Mouse (Mus musculus) MEL (cell line): ENCODE measurements around the gene Fem1b. TPM values are rescaled to one million over a fixed set of nuclear protein-coding genes. Genes with fewer than 3 reads are reported as not detected.
"Not testable (repeated sequence)": the region's sequence is repeated elsewhere in the genome, so short reads cannot be mapped to it uniquely, and the experiment has no call there.

Experiments used
- DNase-seq: peaks from one replicate; pipeline ENCODE4 v3.0.0; 2011; ENCODE audit warnings: low read depth, low spot score
- H3K27ac ChIP-seq: 2 replicates; pipeline ENCODE4 v1.5.1; 2012; ENCODE audit warnings: low read depth, mild to moderate bottlenecking, control low read depth, low read length, moderate library complexity; ENCODE audit not compliant: control insufficient read depth
- H3K27me3 ChIP-seq, 2 experiments: fragments of 150-350 bp in 1 of 2; sonication (generic) in 1 of 2; 2 replicates each; pipeline ENCODE4 v1.6.1; 2012; ENCODE audit warnings: low read length in 2 of 2, mild to moderate bottlenecking in 2 of 2, improper control_type of control experiment in 1 of 2, moderate library complexity in 1 of 2; ENCODE audit not compliant: insufficient read depth in 2 of 2, control insufficient read depth in 1 of 2
- H3K36me3 ChIP-seq, 2 experiments: 2 replicates each; pipeline ENCODE4 v1.6.1; 2012 to 2014; ENCODE audit warnings: low read length in 2 of 2, improper control_type of control experiment in 1 of 2, inconsistent platforms in 1 of 2, mild to moderate bottlenecking in 1 of 2; ENCODE audit not compliant: insufficient read depth in 2 of 2, control insufficient read depth in 1 of 2
- H3K4me1 ChIP-seq, 2 experiments: fragments of 150-350 bp in 1 of 2; sonication (generic) in 1 of 2; 2 replicates each; pipeline ENCODE4 v1.6.1; 2012; ENCODE audit warnings: low read length in 2 of 2, improper control_type of control experiment in 1 of 2, mild to moderate bottlenecking in 1 of 2; ENCODE audit not compliant: insufficient read depth in 2 of 2, control insufficient read depth in 1 of 2
- H3K4me3 ChIP-seq, 2 experiments: fragments of 150-350 bp in 1 of 2; sonication (generic) in 1 of 2; 2 replicates each; pipeline ENCODE4 v1.5.1; 2012; ENCODE audit warnings: low read depth in 2 of 2, low read length in 2 of 2, mild to moderate bottlenecking in 2 of 2, moderate library complexity in 2 of 2, control low read depth in 1 of 2, improper control_type of control experiment in 1 of 2; ENCODE audit not compliant: control insufficient read depth in 1 of 2, insufficient read depth in 1 of 2
- H3K79me2 ChIP-seq: 2 replicates; pipeline ENCODE4 v1.6.1; 2012; ENCODE audit warnings: mild to moderate bottlenecking, low read length, moderate library complexity; ENCODE audit not compliant: control insufficient read depth, poor library complexity, insufficient read depth
- H3K9ac ChIP-seq: 2 replicates; pipeline ENCODE4 v1.6.1; 2012; ENCODE audit warnings: low read depth, mild to moderate bottlenecking, control low read depth, low read length, moderate library complexity; ENCODE audit not compliant: control insufficient read depth, poor library complexity, severe bottlenecking
- H3K9me3 ChIP-seq: fragments of 150-350 bp; sonication (generic); replicated peaks from 2 replicates; pipeline ENCODE4 v1.6.1; 2012; ENCODE audit warnings: mild to moderate bottlenecking, low read length, improper control_type of control experiment, moderate library complexity; ENCODE audit not compliant: insufficient read depth
- CTCF ChIP-seq, 3 experiments: IDR thresholded peaks in 2 of 3; conservative IDR thresholded peaks in 1 of 3; 2 replicates each; pipeline ENCODE4 v1.5.1; 2011 to 2012; ENCODE audit warnings: low read length in 3 of 3, low read depth in 2 of 3, mild to moderate bottlenecking in 2 of 3, improper control_type of control experiment in 1 of 3, inconsistent platforms in 1 of 3, mixed read lengths in 1 of 3, moderate library complexity in 1 of 3; ENCODE audit not compliant: control insufficient read depth in 1 of 3, insufficient read depth in 1 of 3, poor library complexity in 1 of 3, severe bottlenecking in 1 of 3
- ELF1 ChIP-seq: IDR thresholded peaks from 2 replicates; pipeline ENCODE4 v1.6.1; 2014; ENCODE audit warnings: low read depth, mild to moderate bottlenecking, inconsistent platforms, low read length, improper control_type of control experiment, moderate library complexity
- ETS1 ChIP-seq: IDR thresholded peaks from 2 replicates; pipeline ENCODE4 v1.6.1; 2012; ENCODE audit warnings: low read depth, mild to moderate bottlenecking, inconsistent platforms, low read length, improper control_type of control experiment, moderate library complexity
- HCFC1 ChIP-seq: IDR thresholded peaks from 2 replicates; pipeline ENCODE4 v1.6.1; 2012; ENCODE audit warnings: low read depth, mild to moderate bottlenecking, inconsistent platforms, low read length, improper control_type of control experiment, moderate library complexity
- JUND ChIP-seq: IDR thresholded peaks from 2 replicates; pipeline ENCODE4 v1.6.1; 2011; ENCODE audit warnings: low read depth, mild to moderate bottlenecking, improper control_type of control experiment, low read length
- MAX ChIP-seq: IDR thresholded peaks from 2 replicates; pipeline ENCODE4 v1.6.1; 2011; ENCODE audit warnings: low read length, improper control_type of control experiment
- MAZ ChIP-seq: IDR thresholded peaks from 2 replicates; pipeline ENCODE4 v1.6.1; 2012; ENCODE audit warnings: low read depth, mild to moderate bottlenecking, inconsistent platforms, low read length, improper control_type of control experiment
- MEF2A ChIP-seq: IDR thresholded peaks from 2 replicates; pipeline ENCODE4 v1.6.1; 2014; ENCODE audit warnings: low read depth, mild to moderate bottlenecking, inconsistent platforms, low read length, improper control_type of control experiment; ENCODE audit not compliant: poor library complexity, insufficient replicate concordance, severe bottlenecking; ENCODE audit errors: extremely low read depth
- MYC ChIP-seq: IDR thresholded peaks from 2 replicates; pipeline ENCODE4 v1.6.1; 2011; ENCODE audit warnings: low read depth, mild to moderate bottlenecking, low read length, improper control_type of control experiment, moderate library complexity
- POLR2AphosphoS2 ChIP-seq: IDR thresholded peaks from 2 replicates; pipeline ENCODE4 v1.6.1; 2011; ENCODE audit warnings: low read length, improper control_type of control experiment
- RAD21 ChIP-seq: IDR thresholded peaks from 2 replicates; pipeline ENCODE4 v1.6.1; 2011; ENCODE audit warnings: mild to moderate bottlenecking, low read depth, low read length, improper control_type of control experiment
- RCOR1 ChIP-seq: IDR thresholded peaks from 2 replicates; pipeline ENCODE4 v1.6.1; 2012; ENCODE audit warnings: low read depth, mild to moderate bottlenecking, inconsistent platforms, low read length, improper control_type of control experiment
- SIN3A ChIP-seq: IDR thresholded peaks from 2 replicates; pipeline ENCODE4 v1.6.1; 2012; ENCODE audit warnings: low read length, improper control_type of control experiment, inconsistent platforms
- TBP ChIP-seq: IDR thresholded peaks from 2 replicates; pipeline ENCODE4 v1.8.0; 2011; ENCODE audit warnings: low read depth, low read length, improper control_type of control experiment
- TCF12 ChIP-seq: IDR thresholded peaks from 2 replicates; pipeline ENCODE4 v1.6.1; 2014; ENCODE audit warnings: low read depth, mild to moderate bottlenecking, inconsistent platforms, low read length, improper control_type of control experiment, moderate library complexity
- UBTF ChIP-seq: IDR thresholded peaks from 2 replicates; pipeline ENCODE4 v1.6.1; 2012; ENCODE audit warnings: low read depth, mild to moderate bottlenecking, inconsistent platforms, low read length, improper control_type of control experiment, moderate library complexity, borderline replicate concordance; ENCODE audit not compliant: insufficient read depth
- USF1 ChIP-seq: IDR thresholded peaks from 2 replicates; pipeline ENCODE4 v1.6.1; 2014; ENCODE audit warnings: low read depth, mild to moderate bottlenecking, inconsistent platforms, low read length, improper control_type of control experiment, moderate library complexity
- ZC3H11A ChIP-seq: IDR thresholded peaks from 2 replicates; pipeline ENCODE4 v1.6.1; 2012; ENCODE audit warnings: low read depth, mild to moderate bottlenecking, inconsistent platforms, low read length, improper control_type of control experiment
- ZMIZ1 ChIP-seq: IDR thresholded peaks from 2 replicates; pipeline ENCODE4 v1.6.1; 2012; ENCODE audit warnings: low read depth, mild to moderate bottlenecking, inconsistent platforms, low read length, improper control_type of control experiment, moderate library complexity
- polyA plus RNA-seq, 2 experiments: library from polyadenylated mRNA; stranded (reverse) in 1 of 2; unstranded in 1 of 2; fragments of >175 nt in 1 of 2; fragments of >200 nt in 1 of 2; gene quantifications; 2 replicates each; pipeline versions ENCODE4 v1.2.1 to v1.2.4; 2012; ENCODE audit warnings: low replicate concordance in 2 of 2, low read depth in 1 of 2; ENCODE audit not compliant: insufficient read length in 2 of 2, insufficient read depth in 1 of 2, missing spikeins in 1 of 2
- total RNA-seq: library from RNA; depleted of rRNA; stranded (reverse); fragments of 300-350 nt; gene quantifications from 2 replicates; pipeline ENCODE4 v1.2.3, GENCODE M21; 2012

The Fem1b gene
- total and polyA plus RNA-seq, 3 experiments = 38.2 to 99.4 (median 50.5) TPM

- 0 out of 2 replicates have a peak, but pooled peaks have one; percentile 41 for TF ChIP-seq UBTF
- TF ChIP-seq TCF12 = peak; percentile 85
- peak; percentile 99 for TF ChIP-seq TBP
- TF ChIP-seq ZC3H11A = 0 out of 2 replicates have a peak, but pooled peaks have one; percentile 11
Observed at GRCm38 (mm10) chr9:62811516-62812121, at the start of gene Fem1b (continued).

- no peak for DNase-seq
- Histone ChIP-seq H3K4me3 (no peak overlapping the region), H3K27ac (no peak overlapping the region), H3K9me3 (no peaks in the 10 kb centered on the region), H3K79me2 (no peaks in the 10 kb centered on the region), H3K9ac (no peak overlapping the region), H3K36me3 (no peaks in the 10 kb centered on the region), H3K27me3 (no peaks in the 10 kb centered on the region), H3K4me1 (no peaks in the 10 kb centered on the region)
- TF ChIP-seq RCOR1 = no peak
- no peak for TF ChIP-seq USF1
- no peak for TF ChIP-seq MAX
- no peak for TF ChIP-seq MYC
- TF ChIP-seq JUND = no peak
- TF ChIP-seq MEF2A = no peak
- no peak for TF ChIP-seq TCF12
- TF ChIP-seq ELF1 = no peak
- TF ChIP-seq SIN3A = no peak
- TF ChIP-seq HCFC1 = no peak
- no peak for TF ChIP-seq ZC3H11A
- TF ChIP-seq ETS1 = no peak
- no peak for TF ChIP-seq CTCF (IDR thresholded peaks at IDR 0.05 in 2 of 3, conservative IDR thresholded peaks at IDR 0.05 in 1 of 3; ENCODE audit: control insufficient read depth in 1 of 3, insufficient read depth in 1 of 3, low read depth in 2 of 3, low read length in 3 of 3, poor library complexity in 1 of 3, severe bottlenecking in 1 of 3)
- TF ChIP-seq RAD21 = no peak
- TF ChIP-seq ZMIZ1 = no peak
- TF ChIP-seq POLR2AphosphoS2 = no peak
- no peak for TF ChIP-seq MAZ
Observed at GRCm38 (mm10) chr9:62860866-62861265, 49.1 kb upstream of the Fem1b start.

- H3K27ac ChIP-seq, H3K36me3 ChIP-seq, H3K27me3 ChIP-seq, H3K9ac ChIP-seq, H3K79me2 ChIP-seq, H3K9me3 ChIP-seq, H3K4me1 ChIP-seq, DNase-seq, H3K4me3 ChIP-seq: not testable (repeated sequence)
Observed at GRCm38 (mm10) chr9:62860102-62860501, 48.4 kb upstream of the Fem1b start.
